Mouse (Mus musculus): Measurements from ENCODE around the gene Ahcyl2. TPM values are rescaled to one million over a fixed set of nuclear protein-coding genes. Genes with fewer than 3 reads are reported as not detected.

Gene Ahcyl2
- polyA plus RNA-seq, 1 experiment from 2014 or later, result 22.3 TPM

- ATAC-seq, result no peak
- 68% methylated on average over 4 of the region's 4 CpGs for WGBS
- Histone ChIP-seq H3K9ac (ENCODE audit: low read depth, low read length) (no peak overlapping the region), H3K4me2 (ENCODE audit: low read length) (no peak overlapping the region), H3K4me1 (ENCODE audit: control insufficient read depth, insufficient read depth, low read depth, low read length) (no peaks in the 10 kb centered on the region), H3K36me3 (ENCODE audit: control insufficient read depth, insufficient read depth, low read length) (0 out of 2 replicates have a peak, but pooled peaks cover 2% of the 10 kb centered on the region), H3K9me3 (ENCODE audit: control insufficient read depth, low read length) (no peaks in the 10 kb centered on the region), H3K4me3 (ENCODE audit: low read length) (no peak overlapping the region), H3K27me3 (replicated peaks; ENCODE audit: control insufficient read depth, insufficient read depth, low read length) (no peaks in the 10 kb centered on the region), H3K27ac (ENCODE audit: low read depth, low read length) (no peak overlapping the region)
Observed at GRCm38 (mm10) chr6:29762524-29762923, 5.3 kb upstream of the Ahcyl2 start.

GRCm38 (mm10) chr6:29766874-29767273, 937 bp upstream of the Ahcyl2 start:
- 96% methylated on average over 2 of the region's 2 CpGs for WGBS
- ATAC-seq, result no peak
- H3K36me3 ChIP-seq (ENCODE audit: control insufficient read depth, insufficient read depth, low read length), result no peaks in the 10 kb centered on the region
- H3K27ac ChIP-seq (ENCODE audit: low read depth, low read length), result no peak overlapping the region
- peaks cover 7% of the 10 kb centered on the region for H3K4me1 ChIP-seq (ENCODE audit: control insufficient read depth, insufficient read depth, low read depth, low read length)
- H3K4me3 ChIP-seq (ENCODE audit: low read length), result no peak overlapping the region
- no peaks in the 10 kb centered on the region for H3K27me3 ChIP-seq (replicated peaks; ENCODE audit: control insufficient read depth, insufficient read depth, low read length)
- H3K4me2 ChIP-seq (ENCODE audit: low read length), result no peak overlapping the region
- no peaks in the 10 kb centered on the region for H3K9me3 ChIP-seq (ENCODE audit: control insufficient read depth, low read length)
- H3K9ac ChIP-seq (ENCODE audit: low read depth, low read length), result no peak overlapping the region

GRCm38 (mm10) chr6:29768791-29769441, 1.1 kb downstream of the Ahcyl2 start:
- Histone ChIP-seq H3K27me3 (replicated peaks; ENCODE audit: control insufficient read depth, insufficient read depth, low read length) (no peaks in the 10 kb centered on the region), H3K4me2 (ENCODE audit: low read length) (peak overlapping the region; percentile 61), H3K4me3 (ENCODE audit: low read length) (peak overlapping the region; percentile 98), H3K36me3 (ENCODE audit: control insufficient read depth, insufficient read depth, low read length) (no peaks in the 10 kb centered on the region), H3K4me1 (ENCODE audit: control insufficient read depth, insufficient read depth, low read depth, low read length) (peaks cover 7% of the 10 kb centered on the region), H3K9me3 (ENCODE audit: control insufficient read depth, low read length) (no peaks in the 10 kb centered on the region), H3K9ac (ENCODE audit: low read depth, low read length) (peak overlapping the region; percentile 90), H3K27ac (ENCODE audit: low read depth, low read length) (peak overlapping the region; percentile 95)
- under 1% methylated on average over 45 of the region's 50 CpGs for WGBS
- ATAC-seq, result no peak; the same call in 1 of the 2 replicates

- no peak overlapping the region for H3K4me2 ChIP-seq (ENCODE audit: low read length)
- no peak overlapping the region for H3K4me3 ChIP-seq (ENCODE audit: low read length)
- no peaks in the 10 kb centered on the region for H3K36me3 ChIP-seq (ENCODE audit: control insufficient read depth, insufficient read depth, low read length)
- H3K27me3 ChIP-seq (replicated peaks; ENCODE audit: control insufficient read depth, insufficient read depth, low read length), result no peaks in the 10 kb centered on the region
- 55% methylated on average over 2 of the region's 2 CpGs for whole genome bisulfite sequencing
- no peaks in the 10 kb centered on the region for H3K9me3 ChIP-seq (ENCODE audit: control insufficient read depth, low read length)
- H3K9ac ChIP-seq (ENCODE audit: low read depth, low read length), result no peak overlapping the region
- no peak overlapping the region for H3K27ac ChIP-seq (ENCODE audit: low read depth, low read length)
- no peak for ATAC-seq
- peaks cover 9% of the 10 kb centered on the region for H3K4me1 ChIP-seq (ENCODE audit: control insufficient read depth, insufficient read depth, low read depth, low read length)
Observed at GRCm38 (mm10) chr6:29770672-29771321, 3.0 kb downstream of the Ahcyl2 start.

GRCm38 (mm10) chr6:29772236-29772635, 4.4 kb downstream of the Ahcyl2 start:
- H3K27ac ChIP-seq (ENCODE audit: low read depth, low read length), result no peak overlapping the region
- no peak overlapping the region for H3K4me2 ChIP-seq (ENCODE audit: low read length)
- WGBS, result 81% methylated on average over 3 of the region's 3 CpGs
- H3K36me3 ChIP-seq (ENCODE audit: control insufficient read depth, insufficient read depth, low read length), result no peaks in the 10 kb centered on the region
- no peak overlapping the region for H3K9ac ChIP-seq (ENCODE audit: low read depth, low read length)
- peaks cover 11% of the 10 kb centered on the region for H3K4me1 ChIP-seq (ENCODE audit: control insufficient read depth, insufficient read depth, low read depth, low read length)
- no peak overlapping the region for H3K4me3 ChIP-seq (ENCODE audit: low read length)
- H3K9me3 ChIP-seq (ENCODE audit: control insufficient read depth, low read length), result no peaks in the 10 kb centered on the region
- no peak for ATAC-seq
- H3K27me3 ChIP-seq (replicated peaks; ENCODE audit: control insufficient read depth, insufficient read depth, low read length), result no peaks in the 10 kb centered on the region

GRCm38 (mm10) chr6:29774161-29774560, 6.3 kb downstream of the Ahcyl2 start:
- H3K4me1 ChIP-seq (ENCODE audit: control insufficient read depth, insufficient read depth, low read depth, low read length), result peaks cover 11% of the 10 kb centered on the region
- no peak overlapping the region for H3K4me3 ChIP-seq (ENCODE audit: low read length)
- H3K9ac ChIP-seq (ENCODE audit: low read depth, low read length), result no peak overlapping the region
- no peaks in the 10 kb centered on the region for H3K36me3 ChIP-seq (ENCODE audit: control insufficient read depth, insufficient read depth, low read length)
- no peaks in the 10 kb centered on the region for H3K27me3 ChIP-seq (replicated peaks; ENCODE audit: control insufficient read depth, insufficient read depth, low read length)
- no peak overlapping the region for H3K27ac ChIP-seq (ENCODE audit: low read depth, low read length)
- H3K4me2 ChIP-seq (ENCODE audit: low read length), result no peak overlapping the region
- no peak for ATAC-seq
- 100% methylated on average over 1 of the region's 1 CpGs for WGBS
- H3K9me3 ChIP-seq (ENCODE audit: control insufficient read depth, low read length), result no peaks in the 10 kb centered on the region

- peak; percentile 58; the same call in 1 of the 2 replicates for ATAC-seq
- WGBS, result 87% methylated on average over 1 of the region's 1 CpGs
Observed at GRCm38 (mm10) chr6:29775609-29776008, 7.8 kb downstream of the Ahcyl2 start.

GRCm38 (mm10) chr6:29776542-29777237, 8.9 kb downstream of the Ahcyl2 start:
- H3K27me3 ChIP-seq (replicated peaks; ENCODE audit: control insufficient read depth, insufficient read depth, low read length), result no peaks in the 10 kb centered on the region
- H3K4me3 ChIP-seq (ENCODE audit: low read length), result no peak overlapping the region
- no peak overlapping the region for H3K27ac ChIP-seq (ENCODE audit: low read depth, low read length)
- no peaks in the 10 kb centered on the region for H3K36me3 ChIP-seq (ENCODE audit: control insufficient read depth, insufficient read depth, low read length)
- H3K9me3 ChIP-seq (ENCODE audit: control insufficient read depth, low read length), result no peaks in the 10 kb centered on the region
- ATAC-seq, result no peak
- WGBS, result 90% methylated on average over 4 of the region's 4 CpGs
- no peak overlapping the region for H3K9ac ChIP-seq (ENCODE audit: low read depth, low read length)
- peaks cover 4% of the 10 kb centered on the region; the same call in 1 of the 2 replicates for H3K4me1 ChIP-seq (ENCODE audit: control insufficient read depth, insufficient read depth, low read depth, low read length)
- no peak overlapping the region for H3K4me2 ChIP-seq (ENCODE audit: low read length)

More at GRCm38 (mm10) chr6:29775609-29776008, 7.8 kb downstream of the Ahcyl2 start:
- Histone ChIP-seq H3K27ac (ENCODE audit: low read depth, low read length) (no peak overlapping the region), H3K4me3 (ENCODE audit: low read length) (no peak overlapping the region), H3K9ac (ENCODE audit: low read depth, low read length) (no peak overlapping the region), H3K27me3 (replicated peaks; ENCODE audit: control insufficient read depth, insufficient read depth, low read length) (no peaks in the 10 kb centered on the region), H3K4me2 (ENCODE audit: low read length) (no peak overlapping the region), H3K4me1 (ENCODE audit: control insufficient read depth, insufficient read depth, low read depth, low read length) (peaks cover 5% of the 10 kb centered on the region), H3K9me3 (ENCODE audit: control insufficient read depth, low read length) (no peaks in the 10 kb centered on the region), H3K36me3 (ENCODE audit: control insufficient read depth, insufficient read depth, low read length) (no peaks in the 10 kb centered on the region)

GRCm38 (mm10) chr6:29777238-29777555, 9.4 kb downstream of the Ahcyl2 start:
- ATAC-seq, result no peak
- Histone ChIP-seq H3K9ac (ENCODE audit: low read depth, low read length) (no peak overlapping the region), H3K4me3 (ENCODE audit: low read length) (no peak overlapping the region), H3K4me2 (ENCODE audit: low read length) (no peak overlapping the region), H3K27me3 (replicated peaks; ENCODE audit: control insufficient read depth, insufficient read depth, low read length) (no peaks in the 10 kb centered on the region), H3K27ac (ENCODE audit: low read depth, low read length) (no peak overlapping the region), H3K4me1 (ENCODE audit: control insufficient read depth, insufficient read depth, low read depth, low read length) (peaks cover 4% of the 10 kb centered on the region; the same call in 1 of the 2 replicates), H3K9me3 (ENCODE audit: control insufficient read depth, low read length) (no peaks in the 10 kb centered on the region), H3K36me3 (ENCODE audit: control insufficient read depth, insufficient read depth, low read length) (no peaks in the 10 kb centered on the region)
- WGBS, result 84% methylated on average over 3 of the region's 3 CpGs

Measured in hindbrain, embryonic 16.5 days (tissue).